Comparison of ENCODE assay signal across 22 mouse cellular contexts in genomic region chr3:93708969-93709637, GRCm38 (mm10). TPM values are rescaled to one million over a fixed set of nuclear protein-coding genes. Genes with fewer than 3 reads are reported as not detected.
DNase-seq lines count a peak whose midpoint lies in the region; TF ChIP-seq lines count a peak whose summit lies in the region.
"Not testable (repeated sequence)": the region's sequence is repeated elsewhere in the genome, so short reads cannot be mapped to it uniquely, and the experiment has no call there.
"Had no signal": no experiment of that assay in that cellular context is flagged by ENCODE, and none has a peak within 500 bp of the region (broad histone marks: within the 10 kb centered on the region; RNA-seq: fewer than 3 reads in every experiment).

No protein-coding gene starts in this region.

- not testable (repeated sequence) for H3K9me3 ChIP-seq in ES-Bruce4 (replicated peaks; ENCODE audit: control insufficient read depth, insufficient read depth, low read length, poor library complexity, severe bottlenecking); ES-E14 (ENCODE audit: control insufficient read depth, insufficient read depth, low read depth, low read length)

- not testable (repeated sequence) for TF ChIP-seq POLR2A in ES-Bruce4 (IDR thresholded peaks at IDR 0.05; ENCODE audit: insufficient read depth, low read length)

- H3K36me3 ChIP-seq in ES-Bruce4 (ENCODE audit: control insufficient read depth, insufficient read depth, low read length, poor library complexity, severe bottlenecking); ES-E14 (ENCODE audit: control insufficient read depth, insufficient read depth, low read length, poor library complexity, severe bottlenecking): not testable (repeated sequence)

- DNase-seq in ES-CJ7 (ENCODE audit: low read depth, low spot score), result peak; percentile 71
- DNase-seq in ES-E14 (ENCODE audit: low read depth, low spot score), result peak; percentile 8
- DNase-seq in R1 (ENCODE audit: low read depth, low spot score), result peak; percentile 82
- peak; percentile 69 for DNase-seq in ZHBTc4 (ENCODE audit: low read depth, low spot score)

- in situ Hi-C loops in ES-E14 (cut with MboI; ENCODE audit: low sequenced_read_pairs in 2 of 2, unreplicated experiment in 2 of 2), result not testable (repeated sequence)

- H3K27me3 ChIP-seq in ES-Bruce4 (ENCODE audit: control insufficient read depth, insufficient read depth, low read length, poor library complexity, severe bottlenecking), result not testable (repeated sequence)

- TF ChIP-seq EP300 in ES-Bruce4 (IDR thresholded peaks at IDR 0.05; ENCODE audit: insufficient read depth, low read depth, low read length), result not testable (repeated sequence)

- not testable (repeated sequence) for H3K4me1 ChIP-seq in ES-Bruce4 (ENCODE audit: control insufficient read depth, insufficient read depth, low read length); ES-E14 (ENCODE audit: control insufficient read depth in 2 of 2, insufficient read depth in 2 of 2, low read length in 2 of 2, poor library complexity in 1 of 2)

- TF ChIP-seq CTCF in ES-Bruce4 (IDR thresholded peaks at IDR 0.05; ENCODE audit: low read depth, low read length), result not testable (repeated sequence)

- H3K4me3 ChIP-seq in ES-Bruce4 (ENCODE audit: low read depth, low read length); ES-E14 (ENCODE audit: insufficient read depth in 1 of 2, low read depth in 1 of 2, low read length in 2 of 2, poor library complexity in 1 of 2, severe bottlenecking in 1 of 2): not testable (repeated sequence)

- not testable (repeated sequence) for H3K9ac ChIP-seq in ES-Bruce4 (ENCODE audit: low read depth, poor library complexity, severe bottlenecking); ES-E14 (ENCODE audit: insufficient read depth, low read depth, low read length, poor library complexity, severe bottlenecking)

- H3K27ac ChIP-seq in ES-Bruce4 (ENCODE audit: insufficient read depth, low read length), result peak overlapping the region; percentile 81
- H3K27ac ChIP-seq in ES-E14 (ENCODE audit: insufficient read depth, low read depth, low read length, poor library complexity, severe bottlenecking), result peak overlapping the region; percentile 81

RNA-seq across cellular contexts. Expression of gene Gm37596, which starts 16.2 kb away (rescaled TPM):
- 0.65 TPM in 1 of 2 replicates, not detected in the other for polyA plus RNA-seq in ES-Bruce4 (2011; ENCODE audit: insufficient read depth, insufficient read length, low read depth, missing spikeins)
- total RNA-seq in ES-E14 (2012; rRNA removed), result not detected in 2 replicates
- total RNA-seq: adrenal gland, adult 18-20 months; adrenal gland, adult 2 months; adrenal gland, adult 8-10 months; adrenal gland, postnatal 10 days; adrenal gland, postnatal 14 days; adrenal gland, postnatal 25 days; adrenal gland, postnatal 36 days; adrenal gland, postnatal 4 days; CH12.LX; G1E; MEL had no signal
- polyA plus RNA-seq: activated CD4-positive, CD25-positive, alpha-beta regulatory T cell, adult 4 months; adrenal gland, adult 2 months; brain, embryonic 14.5 days; C2C12; CD4-positive, CD25-positive, alpha-beta regulatory T cell, adult 4 months; cerebellum, adult 2 months; G1E had no signal

RNA-seq across cellular contexts. Expression of gene Tdpoz1, which starts 33.0 kb away (rescaled TPM):
- not detected in 2 replicates for polyA plus RNA-seq in ES-Bruce4 (2011; ENCODE audit: insufficient read depth, insufficient read length, low read depth, missing spikeins)
- not detected in 2 replicates for total RNA-seq in ES-E14 (2012; rRNA removed)
- total RNA-seq: adrenal gland, adult 18-20 months; adrenal gland, adult 2 months; adrenal gland, adult 8-10 months; adrenal gland, postnatal 10 days; adrenal gland, postnatal 14 days; adrenal gland, postnatal 25 days; adrenal gland, postnatal 36 days; adrenal gland, postnatal 4 days; CH12.LX; G1E; MEL had no signal
- polyA plus RNA-seq: activated CD4-positive, CD25-positive, alpha-beta regulatory T cell, adult 4 months; adrenal gland, adult 2 months; brain, embryonic 14.5 days; C2C12; CD4-positive, CD25-positive, alpha-beta regulatory T cell, adult 4 months; cerebellum, adult 2 months; G1E; Patski had no signal

RNA-seq across cellular contexts. Expression of gene Tdpoz2, which starts 56.6 kb away (rescaled TPM):
- not detected in 2 replicates for polyA plus RNA-seq in ES-Bruce4 (2011; ENCODE audit: insufficient read depth, insufficient read length, low read depth, missing spikeins)
- not detected in 2 replicates for total RNA-seq in ES-E14 (2012; rRNA removed)
- total RNA-seq: adrenal gland, adult 18-20 months; adrenal gland, adult 8-10 months; CH12.LX; MEL had no signal
- polyA plus RNA-seq: activated CD4-positive, CD25-positive, alpha-beta regulatory T cell, adult 4 months; adrenal gland, adult 2 months; brain, embryonic 14.5 days; C2C12; CD4-positive, CD25-positive, alpha-beta regulatory T cell, adult 4 months; cerebellum, adult 2 months; G1E; Patski had no signal

Comparison
In these comparisons a context has a peak if more than half of its experiments do, and no peak if none do; other contexts are left out.
1. DNase-seq: peak in every context shown above with its lines; median percentile 82 in R1; 71 in ES-CJ7; 69 in ZHBTc4; 8 in ES-E14.